Mouse (Mus musculus) thymus, postnatal 14 days (tissue): ENCODE measurements around the gene Rbm20.
A peak's percentile ranks its signal among the peaks of the same experiment; 100 is the strongest.

Experiments
- DNase-seq: peaks from one replicate; pipeline ENCODE4 v3.0.0; 2021

Gene Rbm20

DNA sequence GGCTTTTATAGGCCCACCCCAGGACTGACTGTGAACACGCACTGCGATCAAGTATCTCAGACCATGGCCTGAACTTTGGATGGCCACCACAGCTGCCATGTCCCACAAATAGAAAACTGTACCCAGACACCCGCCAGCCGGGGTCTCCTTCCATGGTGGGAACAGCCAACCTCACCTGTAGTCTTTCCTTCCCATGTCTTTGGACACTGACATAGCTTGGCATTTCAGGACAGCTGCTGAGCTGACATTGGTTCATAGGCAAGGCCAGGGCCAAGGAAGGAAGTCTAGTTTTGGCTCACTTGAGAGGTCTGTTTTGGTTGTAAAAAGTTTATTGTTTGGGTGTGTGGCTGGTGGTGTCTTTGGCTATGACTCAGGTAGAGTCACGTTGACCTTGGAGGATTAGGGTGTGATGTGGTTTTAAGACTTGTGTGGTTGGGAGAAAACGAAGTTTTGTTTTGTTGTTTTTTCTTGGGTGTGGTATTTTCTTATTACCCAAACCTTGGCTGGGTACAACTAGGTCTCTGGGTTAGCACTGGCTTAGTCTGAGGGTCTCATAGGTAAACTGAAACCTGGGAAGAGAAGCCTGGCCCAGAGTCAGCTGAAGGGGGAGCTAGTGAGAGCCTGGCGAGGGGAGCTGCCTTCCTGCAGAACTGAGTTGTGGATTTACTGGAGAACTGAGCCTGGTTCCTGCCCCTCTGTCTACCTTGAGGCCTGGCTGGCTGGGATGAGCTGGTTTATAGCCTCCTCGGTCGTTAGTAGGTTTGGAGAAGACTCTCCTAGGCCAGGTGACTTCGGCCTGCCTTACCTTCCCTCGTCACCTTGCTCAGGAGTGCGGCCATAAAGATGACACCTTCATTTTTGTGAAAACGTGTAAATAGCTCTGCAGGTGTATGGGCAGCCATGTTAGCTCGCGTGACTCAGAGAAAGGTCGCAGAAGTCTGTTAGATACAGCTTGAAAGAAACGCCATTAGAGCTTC lies 83.3 kb downstream of the Rbm20 start:
- no peak for DNase-seq

DNA sequence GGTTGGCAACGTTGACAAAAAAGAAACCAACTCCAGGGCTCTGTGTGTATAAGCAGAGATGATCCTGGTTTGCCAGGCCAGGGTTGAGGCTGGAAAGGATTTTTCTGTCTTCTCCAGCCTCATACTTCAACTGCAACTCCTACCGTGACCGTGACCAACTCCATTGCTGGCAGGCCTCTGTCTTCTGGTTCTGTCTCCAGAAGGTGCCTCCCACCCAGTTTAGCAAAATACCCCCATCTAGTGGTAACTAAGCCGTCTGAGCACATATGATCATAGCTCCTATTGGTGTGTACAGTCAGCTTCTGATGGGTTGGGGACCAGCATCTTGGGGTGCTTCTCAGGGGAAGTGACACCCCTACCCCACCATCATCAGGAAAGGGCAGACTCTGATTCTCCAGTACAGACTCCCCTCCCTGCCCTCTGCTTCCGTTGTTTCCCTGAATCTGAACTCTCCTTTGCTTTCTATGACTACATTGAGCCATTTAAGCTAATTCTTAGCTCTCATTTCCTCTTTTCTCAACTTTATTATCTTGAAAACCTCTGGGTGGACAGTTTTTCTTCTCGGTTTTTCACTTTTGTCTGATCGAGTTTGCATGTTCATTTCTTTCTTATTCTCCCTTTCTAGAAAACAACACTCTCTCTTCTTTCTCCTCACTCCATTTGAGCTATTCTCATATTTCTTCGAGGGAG lies 85.8 kb downstream of the Rbm20 start:
- peak; percentile 43 for DNase-seq

DNA sequence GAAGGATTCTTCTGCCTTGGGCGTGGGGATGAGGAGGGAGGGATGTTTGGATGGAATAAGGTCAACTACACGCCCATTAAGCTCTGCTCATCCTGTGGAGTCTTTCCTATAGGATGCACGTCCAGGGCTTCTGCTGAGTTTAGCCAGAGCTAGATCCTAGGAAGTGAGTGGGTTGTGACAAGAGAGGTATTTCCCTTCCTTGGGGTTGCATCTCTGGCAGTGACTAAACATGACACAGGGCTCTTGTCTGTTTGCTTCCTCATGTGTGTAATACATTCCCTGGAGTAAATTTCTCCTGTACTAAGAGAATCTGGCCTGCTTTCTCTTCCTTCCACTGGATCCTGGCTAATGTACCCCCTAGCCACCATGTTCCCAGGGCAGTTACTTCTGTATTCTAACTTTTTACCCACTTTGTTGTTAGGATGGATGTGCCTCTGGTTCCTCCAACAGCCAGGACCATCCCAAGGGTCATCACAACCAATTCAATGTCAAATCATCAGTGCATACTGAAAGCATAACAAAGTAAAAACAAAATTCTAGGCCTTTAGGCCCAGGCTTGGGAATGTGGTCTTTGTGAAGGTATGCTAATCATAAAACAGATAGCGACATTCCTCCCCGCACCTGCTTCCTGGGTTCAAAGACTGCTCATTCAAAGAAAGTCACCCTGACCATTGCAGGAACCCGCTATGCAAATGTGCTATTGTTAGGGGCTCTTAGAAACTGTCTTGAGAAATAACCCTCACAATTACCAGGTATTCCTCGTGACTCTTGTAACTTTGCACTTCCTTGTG lies 87.8 kb downstream of the Rbm20 start:
- DNase-seq, result no peak

DNA sequence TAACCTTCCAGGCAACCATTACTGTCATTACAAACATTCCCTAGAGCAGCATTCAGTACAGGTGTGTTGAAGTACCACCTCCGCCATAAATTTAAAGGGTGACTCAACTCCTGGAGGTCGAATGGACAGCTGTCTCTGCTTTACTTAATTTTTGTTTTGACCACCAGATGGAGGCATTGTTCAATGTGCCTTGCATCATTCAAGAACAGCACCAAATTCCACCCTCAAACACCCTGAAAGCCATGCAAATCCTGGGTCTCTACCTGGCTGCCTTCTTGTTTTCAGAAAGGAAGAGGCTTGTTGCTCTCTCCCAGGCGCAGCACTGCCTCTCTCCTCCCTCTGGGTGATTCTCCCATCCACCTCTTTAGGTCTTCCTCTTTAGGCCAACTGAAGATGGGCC lies 91.4 kb downstream of the Rbm20 start:
- DNase-seq, result peak; percentile 49

DNA sequence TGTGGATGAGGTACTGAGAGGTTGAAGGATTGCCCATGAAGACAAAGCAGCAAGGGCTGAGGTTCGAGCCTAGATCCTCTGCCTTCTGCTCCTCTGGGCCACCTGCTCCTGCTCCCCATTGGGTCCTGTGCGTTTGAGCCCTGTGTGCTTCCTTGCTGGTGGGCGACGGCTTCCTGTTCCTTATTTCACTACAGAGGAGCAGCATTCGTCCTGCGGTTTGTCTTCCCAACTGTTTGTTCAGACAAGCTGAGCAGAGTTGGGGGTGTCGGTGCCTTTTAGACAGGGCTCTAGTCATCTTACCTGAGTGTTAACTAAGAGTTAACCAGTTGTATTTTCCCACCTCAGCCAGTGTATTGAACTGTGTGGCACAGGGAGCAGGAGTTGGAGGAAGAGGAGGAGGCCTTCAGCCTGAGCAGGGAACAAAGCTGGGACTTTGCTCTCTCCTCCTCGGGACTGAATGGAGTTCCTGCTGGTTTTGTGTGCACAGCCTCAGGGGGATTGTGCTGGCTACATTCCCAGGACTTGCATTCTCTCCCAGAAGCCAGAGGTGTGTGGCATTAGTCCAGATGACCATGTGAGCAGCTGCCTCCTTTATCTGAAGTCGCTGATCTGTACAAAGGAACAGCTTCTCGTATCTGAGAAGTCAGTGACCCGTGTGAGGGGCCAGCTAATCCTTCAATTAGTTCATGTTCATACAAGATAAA lies 97.0 kb downstream of the Rbm20 start:
- peak; percentile 58 for DNase-seq

DNA sequence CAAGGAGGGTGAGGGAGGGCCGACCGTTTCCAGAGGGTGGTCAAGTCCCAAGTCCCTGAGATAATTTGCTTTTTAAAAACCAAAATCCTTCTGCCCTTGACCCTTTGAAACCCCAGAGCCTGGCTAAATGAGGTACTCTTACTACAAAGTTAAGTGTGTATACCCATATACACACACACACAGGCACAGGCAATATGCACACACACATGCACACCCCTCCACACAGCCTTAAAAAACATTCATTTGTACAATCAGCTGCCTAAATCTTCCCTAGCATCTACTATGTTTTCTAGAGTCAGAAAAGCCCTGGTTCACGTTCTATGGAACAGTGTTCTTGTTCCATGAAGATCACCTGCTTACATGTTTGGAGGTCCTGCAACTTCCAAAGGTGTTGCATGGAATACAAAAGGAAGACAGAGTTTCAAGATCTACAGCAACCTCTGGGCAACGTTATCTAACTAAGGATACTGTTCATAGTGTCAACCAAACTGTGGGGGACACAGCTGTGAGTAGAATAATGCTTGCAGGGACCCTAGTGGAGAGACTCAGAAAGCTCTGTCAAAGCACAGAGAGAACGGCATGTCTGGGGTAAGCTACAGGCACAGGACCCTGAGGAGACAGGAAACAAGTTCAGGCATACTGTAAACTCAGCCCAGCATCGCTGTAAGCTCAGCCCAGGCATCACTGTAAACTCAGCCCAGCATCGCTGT lies 97.7 kb downstream of the Rbm20 start:
- DNase-seq, result no peak

DNA sequence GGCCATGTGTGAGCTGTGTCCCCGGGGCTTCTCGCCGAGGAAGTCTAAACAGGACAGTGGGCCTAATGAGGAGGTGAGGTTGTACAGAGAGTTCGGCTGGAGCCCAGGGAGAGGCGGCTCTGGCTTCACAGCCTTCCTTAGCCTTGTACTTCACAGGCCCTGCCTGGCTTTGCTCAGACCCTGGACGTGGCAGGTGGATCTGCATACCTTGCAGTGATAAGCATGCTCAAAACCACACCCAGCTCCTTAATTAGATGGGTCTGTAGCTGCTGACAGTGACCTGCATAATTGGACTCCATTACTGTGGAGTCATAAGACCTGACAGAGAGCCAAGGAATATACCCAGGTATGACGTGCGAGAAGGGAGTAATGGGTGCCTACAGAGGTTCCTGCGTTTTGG lies 102.3 kb downstream of the Rbm20 start:
- DNase-seq, result no peak

DNA sequence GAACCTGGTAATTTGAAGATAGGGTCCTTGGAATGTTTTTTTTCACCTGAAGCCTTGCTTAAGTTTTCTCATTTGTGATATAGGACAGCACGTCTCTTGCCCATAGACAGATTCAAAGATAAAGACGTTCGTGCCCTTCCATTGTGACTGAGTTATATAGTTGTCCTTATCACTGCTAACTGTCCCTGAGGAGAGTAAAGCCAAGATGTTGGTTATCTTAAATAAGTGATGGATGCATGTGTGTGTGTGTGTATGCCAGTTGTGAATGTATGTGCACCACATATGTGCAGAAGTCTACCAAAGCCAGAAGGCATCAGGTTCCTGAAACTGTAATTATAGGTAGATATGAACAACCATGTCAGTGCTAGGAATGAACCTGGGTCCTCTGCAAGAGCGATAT lies 102.7 kb downstream of the Rbm20 start:
- no peak for DNase-seq

DNA sequence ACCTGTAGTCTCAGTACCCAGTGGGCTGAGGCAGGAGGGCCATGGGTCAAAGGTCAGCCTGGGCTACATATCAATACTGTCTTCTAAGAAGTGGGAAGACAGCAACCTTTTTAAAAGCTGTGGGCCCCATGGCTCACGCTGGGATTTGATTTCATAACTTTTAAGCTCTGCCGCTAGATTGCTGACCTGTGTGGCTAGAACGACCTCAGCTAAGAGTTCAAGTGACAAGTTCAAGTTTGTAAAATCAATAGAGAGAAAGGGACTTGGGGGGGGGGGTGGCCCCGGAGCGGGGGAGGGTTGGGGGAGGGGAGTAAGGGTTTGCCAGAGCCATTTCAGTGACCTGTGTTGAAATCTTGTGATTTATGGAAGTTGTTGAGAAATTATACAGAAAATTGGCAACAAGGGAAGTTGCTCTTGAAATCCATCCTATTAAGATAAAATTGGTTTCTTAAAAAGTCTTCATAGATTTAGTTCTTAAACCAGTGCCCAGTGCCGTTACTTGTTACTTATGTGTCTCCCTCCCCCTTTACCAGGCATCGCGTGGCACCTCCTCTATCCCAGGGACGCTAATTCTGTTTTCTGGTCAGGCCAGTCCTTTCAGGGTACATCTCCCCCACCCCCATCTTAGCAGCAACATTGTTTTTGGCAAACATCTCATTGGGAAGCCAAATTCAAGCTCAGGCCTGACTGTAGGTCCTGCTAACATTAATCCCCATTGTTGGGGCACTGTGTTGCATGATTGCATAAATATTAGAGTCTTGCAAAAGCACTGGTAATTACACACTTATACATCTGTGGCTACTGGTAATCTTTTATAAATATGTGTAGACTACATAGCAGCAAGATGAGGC lies 103.9 kb downstream of the Rbm20 start:
- DNase-seq, result no peak

DNA sequence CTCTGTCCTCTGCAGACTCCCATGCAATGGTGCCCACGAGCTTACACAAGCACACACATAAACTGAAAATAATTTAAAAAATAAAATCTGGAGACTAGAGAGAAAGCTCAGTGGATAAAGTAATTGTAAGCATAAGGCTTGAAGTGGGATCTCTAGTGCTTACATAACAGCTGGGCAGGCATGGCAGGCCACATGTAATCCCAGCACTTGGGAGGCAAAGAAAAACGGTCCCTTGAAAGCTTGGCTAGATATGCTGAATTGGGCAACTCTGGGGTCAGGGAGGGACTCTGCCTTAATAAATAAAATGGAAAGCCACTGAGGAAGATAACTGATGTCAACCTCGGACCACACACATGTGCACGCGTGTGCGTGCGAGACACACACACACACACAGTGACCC lies 104.7 kb downstream of the Rbm20 start:
- no peak for DNase-seq

DNA sequence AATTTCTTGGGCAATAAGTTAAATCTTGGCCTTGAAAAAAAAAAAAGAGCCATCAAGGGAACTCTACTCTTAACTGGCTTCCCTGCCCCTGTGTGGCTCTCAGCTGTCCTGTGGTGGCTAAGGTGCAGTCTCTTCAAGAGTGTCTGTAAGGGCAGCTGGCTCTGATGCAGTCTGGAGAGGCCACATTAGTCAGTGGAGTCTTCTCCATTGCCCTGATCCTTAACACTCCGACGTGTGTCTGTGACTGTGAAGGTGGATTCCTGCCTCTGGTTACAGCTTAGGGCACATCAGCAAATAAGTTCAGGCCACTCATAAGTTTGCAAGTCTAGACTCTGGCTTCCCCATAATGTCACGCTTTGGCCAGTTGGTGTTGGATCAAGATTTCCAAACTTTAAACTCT lies 108.2 kb downstream of the Rbm20 start:
- DNase-seq, result no peak

DNA sequence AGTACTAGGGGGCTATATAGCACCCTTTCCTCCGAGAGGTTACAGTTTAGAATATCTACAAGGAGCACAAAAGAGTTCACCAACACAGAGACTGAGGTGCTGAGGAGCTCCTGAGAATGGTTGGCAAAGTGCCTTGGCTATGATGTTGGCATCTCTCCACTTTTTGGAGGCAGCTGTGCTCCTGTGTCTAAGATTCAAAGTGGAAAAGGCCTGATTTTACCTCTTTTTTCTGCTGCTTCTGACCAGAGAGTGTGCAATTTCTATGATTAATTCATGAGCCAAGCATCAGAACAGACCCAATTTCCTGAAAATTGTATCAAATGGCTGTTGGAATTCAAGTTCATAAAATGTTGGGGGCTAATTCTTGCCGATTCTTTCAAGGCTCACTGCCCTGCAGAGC lies 109.1 kb downstream of the Rbm20 start:
- no peak for DNase-seq

DNA sequence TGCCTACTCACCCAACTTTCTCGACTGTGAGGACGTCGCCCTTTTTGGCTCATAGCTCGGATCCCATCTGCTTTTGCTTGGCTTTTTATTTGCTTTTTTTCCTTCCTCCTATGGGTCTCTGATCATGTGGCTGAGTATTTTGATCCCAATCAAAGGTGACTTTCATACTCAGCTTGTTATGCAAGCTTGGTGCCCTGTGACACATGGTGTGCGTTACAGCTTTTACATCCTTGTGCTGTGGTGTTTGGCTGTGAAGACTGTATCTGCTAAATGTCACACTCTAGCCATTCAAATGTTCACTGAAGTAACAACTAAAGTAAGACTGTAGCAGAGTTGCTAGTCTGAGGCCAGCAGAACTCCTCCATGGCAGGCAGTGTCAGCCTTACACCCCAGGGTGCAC lies 109.7 kb downstream of the Rbm20 start:
- DNase-seq, result no peak

DNA sequence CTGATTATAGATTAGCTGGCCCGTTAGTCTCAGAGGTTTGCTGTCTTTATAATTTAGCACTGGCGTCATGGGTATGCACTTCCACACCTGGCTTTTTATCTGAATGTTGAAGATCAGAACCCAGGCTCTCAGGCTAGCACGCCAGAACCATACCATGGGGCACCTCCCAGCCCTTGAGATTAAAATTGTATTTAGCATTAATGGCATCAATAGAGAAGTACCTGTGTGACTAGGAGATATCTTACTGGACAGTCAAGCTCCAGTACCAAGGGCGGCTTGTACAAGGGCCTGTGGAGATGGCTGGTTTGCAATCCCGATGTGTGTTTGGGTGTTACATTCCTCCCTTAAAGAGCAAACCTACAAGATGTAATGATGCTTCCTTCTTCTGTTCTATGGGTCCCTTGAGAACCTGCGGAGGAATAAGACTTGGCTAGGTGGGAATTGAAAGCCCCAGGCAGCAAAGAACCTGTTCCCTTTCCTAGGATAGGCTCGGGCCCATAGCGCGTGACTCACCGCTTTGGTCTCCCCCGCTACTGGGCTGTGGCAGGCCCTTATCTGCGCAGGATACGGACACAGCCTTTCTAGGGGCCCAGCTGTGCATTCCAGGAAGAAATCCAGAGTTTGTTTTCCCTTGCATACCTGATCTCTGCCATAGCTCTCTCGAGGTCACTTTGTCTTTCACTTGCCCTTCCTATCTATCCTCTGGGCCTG lies 111.7 kb downstream of the Rbm20 start:
- DNase-seq, result no peak

DNA sequence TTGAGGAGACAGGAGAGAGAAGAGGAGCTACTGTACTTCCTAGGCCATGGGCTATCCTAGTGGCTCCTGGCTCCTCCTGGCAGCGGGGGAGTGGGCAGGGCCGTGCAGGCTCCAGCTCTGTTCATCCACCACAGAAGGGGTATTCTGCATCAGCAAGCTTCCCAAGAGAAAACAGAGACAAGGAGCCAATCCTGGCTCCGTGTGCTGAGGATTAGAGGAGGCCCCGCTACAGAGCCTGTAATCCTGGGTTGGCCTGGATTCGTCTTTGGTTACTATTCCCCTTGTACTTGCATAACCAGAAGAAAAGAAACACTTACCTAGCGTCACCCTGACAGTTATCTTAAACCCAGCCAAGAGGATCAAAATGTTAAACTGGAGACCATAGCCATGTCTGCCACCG lies 112.5 kb downstream of the Rbm20 start:
- DNase-seq, result no peak

DNA sequence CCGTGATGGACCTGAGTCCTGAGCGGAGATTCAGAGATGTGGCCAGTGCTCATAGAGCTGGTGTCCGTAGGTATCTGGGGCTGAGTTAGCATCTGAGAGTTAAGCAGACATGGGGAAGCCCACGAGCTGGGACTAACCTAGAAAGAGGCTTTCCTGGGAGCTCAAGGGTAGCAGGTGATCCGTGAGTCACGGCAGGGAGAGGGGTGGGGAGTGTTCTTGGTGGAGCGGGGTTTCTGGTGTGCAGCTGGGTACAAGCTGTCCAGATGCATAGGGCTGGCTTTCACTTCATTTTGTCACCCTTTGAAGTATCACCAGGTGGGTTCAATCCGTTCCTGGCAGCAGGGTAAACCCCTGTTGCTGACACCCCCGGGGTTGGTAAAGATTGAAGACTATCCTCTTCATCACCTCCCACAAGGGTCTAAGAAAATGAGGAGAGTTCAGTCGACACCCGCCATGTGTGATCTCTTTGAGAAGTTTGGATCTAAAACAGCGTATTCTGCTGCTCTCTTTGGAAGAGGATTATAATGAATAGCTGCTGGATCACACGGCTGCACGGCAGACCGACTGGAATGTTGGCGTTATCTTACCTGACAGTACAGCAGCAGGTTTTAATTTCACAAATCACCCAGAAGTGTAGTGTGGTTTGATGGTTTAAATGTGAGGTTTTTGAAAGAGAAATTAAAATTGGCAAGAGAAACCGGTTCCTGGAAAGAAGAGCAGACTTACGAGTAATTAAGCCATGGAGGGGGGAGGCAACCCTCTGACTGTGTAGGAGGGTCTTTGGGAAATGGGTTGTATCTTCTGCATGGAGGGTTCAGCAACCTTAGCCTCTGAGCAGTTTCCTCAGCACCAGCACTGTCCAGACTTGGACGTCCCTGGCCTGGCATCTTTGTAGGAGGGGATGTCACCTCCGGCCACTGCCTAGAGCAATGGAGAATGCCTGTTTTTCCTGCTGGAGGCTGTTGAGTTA lies 114.9 kb downstream of the Rbm20 start:
- DNase-seq, result peak; percentile 46

DNA sequence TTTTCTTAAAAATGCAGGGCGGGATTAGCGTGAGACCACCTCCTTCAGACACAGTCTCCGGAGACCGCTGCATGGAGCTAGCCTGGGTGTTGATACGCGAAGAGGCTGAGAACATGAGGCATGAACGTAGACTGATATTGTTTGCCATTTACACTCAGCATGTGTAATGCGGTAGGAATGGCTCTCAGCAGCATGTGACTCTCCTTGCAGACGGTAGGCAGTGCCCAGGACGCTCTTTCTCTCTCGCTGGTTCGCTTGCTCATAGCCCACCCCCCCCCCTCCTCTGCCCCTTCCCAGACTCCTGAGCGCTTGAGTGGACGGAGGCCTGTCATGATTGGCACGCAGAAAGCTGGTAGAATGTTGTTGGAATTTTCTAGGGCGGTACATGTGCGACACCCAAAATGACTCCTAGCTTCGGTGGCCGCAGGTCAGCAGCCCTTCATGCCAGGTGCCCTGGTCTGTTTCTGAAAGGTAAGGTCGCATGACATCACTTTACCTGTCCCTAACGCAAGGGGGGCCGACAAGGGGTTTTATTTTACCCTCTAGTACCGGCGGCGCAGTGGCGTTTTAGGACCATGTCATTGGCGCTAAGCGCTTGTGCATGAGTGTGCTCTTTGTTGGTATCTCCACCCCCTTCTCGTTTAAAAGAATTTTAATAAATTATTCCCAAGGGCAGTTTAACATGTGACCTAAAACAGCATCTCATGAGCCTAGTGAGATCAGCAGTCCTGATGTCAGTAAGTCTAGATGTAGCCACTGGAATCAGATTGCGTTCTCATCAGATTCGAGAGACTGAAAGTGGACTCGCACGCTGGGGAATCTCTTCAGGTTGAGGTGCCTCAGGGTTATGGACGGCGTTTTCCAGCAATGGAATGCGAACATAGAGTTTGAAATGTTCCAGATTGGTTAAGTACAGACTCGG lies 116.1 kb downstream of the Rbm20 start:
- no peak for DNase-seq
